Mouse (Mus musculus) urinary bladder, postnatal 4 days (tissue): ENCODE data around the gene Vamp5.
A peak's percentile ranks its signal among the peaks of the same experiment; 100 is the strongest.

Source experiments
- DNase-seq, 2 experiments: peaks; one replicate each; pipeline ENCODE4 v3.0.0; 2021 to 2022; ENCODE audit warnings: low spot score in 2 of 2

The Vamp5 gene

GRCm38 (mm10) chr6:72346261-72346660 lies 34.0 kb downstream of the Vamp5 start:
- DNase-seq: no peak

GRCm38 (mm10) chr6:72345633-72346032 lies 34.6 kb downstream of the Vamp5 start:
- DNase-seq: no peak

GRCm38 (mm10) chr6:72345074-72345567 lies 35.1 kb downstream of the Vamp5 start, which contains the start of gene Usp39:
TSS of gene Usp39 (minus strand) at chr6:72345184.
- peak; percentile 87 to 92 for DNase-seq

- no peak for DNase-seq
Observed at GRCm38 (mm10) chr6:72344396-72345073, 35.7 kb downstream of the Vamp5 start.

GRCm38 (mm10) chr6:72340481-72340880 lies 39.8 kb downstream of the Vamp5 start:
- DNase-seq: no peak

GRCm38 (mm10) chr6:72333111-72333510 lies 47.2 kb downstream of the Vamp5 start:
- no peak for DNase-seq

GRCm38 (mm10) chr6:72330133-72330532 lies 50.1 kb downstream of the Vamp5 start:
- DNase-seq: no peak

- no peak for DNase-seq
Observed at GRCm38 (mm10) chr6:72329019-72329418, 51.2 kb downstream of the Vamp5 start.

- DNase-seq: no peak
Observed at GRCm38 (mm10) chr6:72326274-72326673, 54.0 kb downstream of the Vamp5 start.

- no peak for DNase-seq
Observed at GRCm38 (mm10) chr6:72323786-72324508, 56.3 kb downstream of the Vamp5 start.

- DNase-seq: no peak
Observed at GRCm38 (mm10) chr6:72322936-72323335, 57.3 kb downstream of the Vamp5 start.

- DNase-seq: no peak
Observed at GRCm38 (mm10) chr6:72319019-72319418, 61.2 kb downstream of the Vamp5 start.
